Mouse (Mus musculus): Measurements from ENCODE around the gene Runx2.

Gene Runx2

GRCm38 (mm10) chr17:44565311-44565831 lies 249.2 kb downstream of the Runx2 start:
- H3K36me3 ChIP-seq (ENCODE audit: control insufficient read depth, insufficient read depth, low read length, poor library complexity, severe bottlenecking), result no peaks in the 10 kb centered on the region
- DNase-seq (ENCODE audit: low read depth, low spot score), result no peak
- H3K27me3 ChIP-seq (ENCODE audit: control insufficient read depth, insufficient read depth, low read length, poor library complexity, severe bottlenecking), result no peaks in the 10 kb centered on the region

GRCm38 (mm10) chr17:44564611-44565198 lies 249.9 kb downstream of the Runx2 start:
- no peaks in the 10 kb centered on the region for H3K36me3 ChIP-seq (ENCODE audit: control insufficient read depth, insufficient read depth, low read length, poor library complexity, severe bottlenecking)
- no peaks in the 10 kb centered on the region for H3K27me3 ChIP-seq (ENCODE audit: control insufficient read depth, insufficient read depth, low read length, poor library complexity, severe bottlenecking)
- no peak for DNase-seq (ENCODE audit: low read depth, low spot score)

- DNase-seq (ENCODE audit: low read depth, low spot score), result no peak
- Histone ChIP-seq H3K27me3 (ENCODE audit: control insufficient read depth, insufficient read depth, low read length, poor library complexity, severe bottlenecking) (no peaks in the 10 kb centered on the region), H3K36me3 (ENCODE audit: control insufficient read depth, insufficient read depth, low read length, poor library complexity, severe bottlenecking) (no peaks in the 10 kb centered on the region)
These were observed 254.6 kb downstream of the Runx2 start for GRCm38 (mm10) chr17:44560016-44560415.

- Histone ChIP-seq H3K27me3 (ENCODE audit: control insufficient read depth, insufficient read depth, low read length, poor library complexity, severe bottlenecking) (no peaks in the 10 kb centered on the region), H3K36me3 (ENCODE audit: control insufficient read depth, insufficient read depth, low read length, poor library complexity, severe bottlenecking) (no peaks in the 10 kb centered on the region)
- DNase-seq (ENCODE audit: low read depth, low spot score), result no peak
These were observed 257.1 kb downstream of the Runx2 start for GRCm38 (mm10) chr17:44557199-44558111.

- no peak for DNase-seq (ENCODE audit: low read depth, low spot score)
- H3K36me3 ChIP-seq (ENCODE audit: control insufficient read depth, insufficient read depth, low read length, poor library complexity, severe bottlenecking), result no peaks in the 10 kb centered on the region
- H3K27me3 ChIP-seq (ENCODE audit: control insufficient read depth, insufficient read depth, low read length, poor library complexity, severe bottlenecking), result no peaks in the 10 kb centered on the region
These were observed 259.7 kb downstream of the Runx2 start for GRCm38 (mm10) chr17:44554941-44555340.

DNA sequence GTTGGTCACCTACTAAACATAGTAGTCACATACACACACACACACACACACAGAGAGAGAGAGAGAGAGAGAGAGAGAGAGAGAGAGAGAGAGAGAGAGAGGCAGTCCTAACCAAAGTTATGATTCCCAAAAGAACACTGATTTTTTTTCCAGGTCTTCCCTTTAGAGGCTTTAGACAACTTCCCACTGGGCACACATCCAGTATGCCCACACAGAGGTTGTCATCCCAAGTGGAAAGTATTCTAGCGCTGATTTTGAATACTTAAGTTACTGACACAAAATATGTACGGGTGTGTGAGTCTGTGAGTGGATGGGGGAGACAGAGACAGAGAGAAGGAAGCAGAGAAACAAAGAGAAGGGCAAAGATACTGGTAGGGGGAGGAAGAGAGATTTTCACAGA lies 265.0 kb downstream of the Runx2 start:
- no peak for DNase-seq (ENCODE audit: low read depth, low spot score)
- Histone ChIP-seq H3K27me3 (ENCODE audit: control insufficient read depth, insufficient read depth, low read length, poor library complexity, severe bottlenecking) (no peaks in the 10 kb centered on the region), H3K36me3 (ENCODE audit: control insufficient read depth, insufficient read depth, low read length, poor library complexity, severe bottlenecking) (no peaks in the 10 kb centered on the region)

DNA sequence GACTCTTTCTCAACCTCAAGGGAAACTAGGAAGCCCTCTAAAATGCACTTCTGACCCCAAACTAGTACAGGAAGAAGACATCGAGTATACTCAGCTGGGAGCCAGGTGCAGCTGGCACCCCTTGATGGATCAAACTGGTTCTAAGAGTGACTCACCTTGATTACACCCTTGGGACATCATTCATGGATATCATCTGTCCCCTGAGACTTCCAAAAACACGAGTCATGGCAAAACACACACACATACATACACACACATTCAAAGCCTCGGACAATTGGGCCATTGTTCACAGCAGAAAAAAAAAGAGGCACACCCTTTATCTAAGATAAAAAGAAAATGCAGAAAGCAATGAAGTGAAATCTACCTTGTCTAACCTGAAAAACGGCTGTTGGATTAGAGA lies 266.7 kb downstream of the Runx2 start:
- H3K36me3 ChIP-seq (ENCODE audit: control insufficient read depth, insufficient read depth, low read length, poor library complexity, severe bottlenecking), result no peaks in the 10 kb centered on the region
- DNase-seq (ENCODE audit: low read depth, low spot score), result no peak

GRCm38 (mm10) chr17:44546801-44547200 lies 267.8 kb downstream of the Runx2 start:
- Histone ChIP-seq H3K36me3 (ENCODE audit: control insufficient read depth, insufficient read depth, low read length, poor library complexity, severe bottlenecking) (no peaks in the 10 kb centered on the region), H3K27me3 (ENCODE audit: control insufficient read depth, insufficient read depth, low read length, poor library complexity, severe bottlenecking) (no peaks in the 10 kb centered on the region)
- no peak for DNase-seq (ENCODE audit: low read depth, low spot score)

More for the DNA sequence above, 266.7 kb downstream of the Runx2 start:
- H3K27me3 ChIP-seq (ENCODE audit: control insufficient read depth, insufficient read depth, low read length, poor library complexity, severe bottlenecking), result no peaks in the 10 kb centered on the region

- no peaks in the 10 kb centered on the region for H3K27me3 ChIP-seq (ENCODE audit: control insufficient read depth, insufficient read depth, low read length, poor library complexity, severe bottlenecking)
- no peak for DNase-seq (ENCODE audit: low read depth, low spot score)
- H3K36me3 ChIP-seq (ENCODE audit: control insufficient read depth, insufficient read depth, low read length, poor library complexity, severe bottlenecking), result no peaks in the 10 kb centered on the region
These were observed 269.3 kb downstream of the Runx2 start for GRCm38 (mm10) chr17:44545141-44545813.

- no peak for DNase-seq (ENCODE audit: low read depth, low spot score)
- H3K27me3 ChIP-seq (ENCODE audit: control insufficient read depth, insufficient read depth, low read length, poor library complexity, severe bottlenecking), result no peaks in the 10 kb centered on the region
- no peaks in the 10 kb centered on the region for H3K36me3 ChIP-seq (ENCODE audit: control insufficient read depth, insufficient read depth, low read length, poor library complexity, severe bottlenecking)
These were observed 271.9 kb downstream of the Runx2 start for GRCm38 (mm10) chr17:44542706-44543105.

DNA sequence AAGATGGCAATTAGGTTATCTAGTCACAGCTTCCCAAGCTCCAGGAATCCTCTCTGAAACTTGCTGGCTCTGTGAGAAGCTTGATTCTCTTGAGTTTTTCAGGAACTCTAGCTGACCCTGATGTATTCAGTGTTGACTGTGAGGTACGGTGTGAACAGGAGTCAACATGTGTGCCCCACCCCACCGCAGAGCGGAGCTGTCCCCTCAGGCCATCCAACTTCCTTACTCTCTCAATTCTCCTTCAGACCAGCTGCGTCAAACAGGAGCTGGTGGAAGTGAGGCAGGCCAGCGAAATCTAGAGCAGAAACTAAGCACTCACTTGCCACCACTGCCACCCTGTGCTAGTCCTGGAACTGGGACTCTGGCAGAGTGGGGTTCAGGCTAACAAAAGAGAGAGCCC lies 273.9 kb downstream of the Runx2 start:
- no peaks in the 10 kb centered on the region for H3K36me3 ChIP-seq (ENCODE audit: control insufficient read depth, insufficient read depth, low read length, poor library complexity, severe bottlenecking)
- DNase-seq (ENCODE audit: low read depth, low spot score), result no peak
- H3K27me3 ChIP-seq (ENCODE audit: control insufficient read depth, insufficient read depth, low read length, poor library complexity, severe bottlenecking), result no peaks in the 10 kb centered on the region

GRCm38 (mm10) chr17:44538921-44539320 lies 275.7 kb downstream of the Runx2 start:
- no peaks in the 10 kb centered on the region for H3K36me3 ChIP-seq (ENCODE audit: control insufficient read depth, insufficient read depth, low read length, poor library complexity, severe bottlenecking)
- no peaks in the 10 kb centered on the region for H3K27me3 ChIP-seq (ENCODE audit: control insufficient read depth, insufficient read depth, low read length, poor library complexity, severe bottlenecking)
- no peak for DNase-seq (ENCODE audit: low read depth, low spot score)

- Histone ChIP-seq H3K36me3 (ENCODE audit: control insufficient read depth, insufficient read depth, low read length, poor library complexity, severe bottlenecking) (no peaks in the 10 kb centered on the region), H3K27me3 (ENCODE audit: control insufficient read depth, insufficient read depth, low read length, poor library complexity, severe bottlenecking) (no peaks in the 10 kb centered on the region)
- peak; percentile 43 for DNase-seq (ENCODE audit: low read depth, low spot score)
These were observed 284.6 kb downstream of the Runx2 start for GRCm38 (mm10) chr17:44530000-44530399.

GRCm38 (mm10) chr17:44528617-44529016 lies 286.0 kb downstream of the Runx2 start:
- H3K36me3 ChIP-seq (ENCODE audit: control insufficient read depth, insufficient read depth, low read length, poor library complexity, severe bottlenecking), result no peaks in the 10 kb centered on the region
- no peaks in the 10 kb centered on the region for H3K27me3 ChIP-seq (ENCODE audit: control insufficient read depth, insufficient read depth, low read length, poor library complexity, severe bottlenecking)
- no peak for DNase-seq (ENCODE audit: low read depth, low spot score)

DNA sequence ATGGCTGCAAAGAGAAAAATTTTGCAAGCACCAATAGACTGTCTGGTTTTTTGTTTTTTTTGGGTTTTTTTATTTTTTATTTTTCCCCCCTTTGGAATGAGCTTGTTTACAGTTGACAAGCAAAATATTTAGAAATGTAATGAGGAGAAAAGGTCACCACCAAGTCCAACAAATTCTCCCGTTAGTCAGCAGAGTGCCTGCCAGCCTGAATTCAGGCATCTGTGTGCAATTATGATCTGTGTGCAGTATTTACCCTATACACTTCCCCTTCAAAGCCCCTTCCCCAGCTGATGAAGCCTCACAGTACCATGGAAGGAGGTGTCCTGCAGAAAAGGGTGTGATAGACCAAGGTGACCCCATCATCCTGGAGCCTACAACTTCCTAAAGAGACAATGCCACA lies 290.5 kb downstream of the Runx2 start:
- H3K36me3 ChIP-seq (ENCODE audit: control insufficient read depth, insufficient read depth, low read length, poor library complexity, severe bottlenecking), result no peaks in the 10 kb centered on the region
- no peak for DNase-seq (ENCODE audit: low read depth, low spot score)

More for the DNA sequence above, 290.5 kb downstream of the Runx2 start:
- no peaks in the 10 kb centered on the region for H3K27me3 ChIP-seq (ENCODE audit: control insufficient read depth, insufficient read depth, low read length, poor library complexity, severe bottlenecking)
